Mouse (Mus musculus) embryonic facial prominence, embryonic 13.5 days (tissue): ENCODE measurements around the gene Glis3. TPM values are rescaled to one million over a fixed set of nuclear protein-coding genes. Genes with fewer than 3 reads are reported as not detected.

Source experiments
- ATAC-seq: fragments of 200-750 bp; cut with Nextera tagmentation; 2 replicates; pipeline ENCODE4 v1.8.0; 2017; ENCODE audit warnings: low read depth; ENCODE audit not compliant: insufficient number of reproducible peaks, insufficient read depth, low FRiP score, low TSS enrichment
- H3K27ac ChIP-seq: fragments of 300-500 bp; sonication (generic); 2 replicates; pipeline ENCODE4 v1.5.1; 2015; ENCODE audit warnings: moderate library complexity, mild to moderate bottlenecking, inconsistent platforms
- H3K27me3 ChIP-seq: fragments of 300-500 bp; sonication (generic); 2 replicates; pipeline ENCODE4 v1.6.1; 2015; ENCODE audit warnings: mild to moderate bottlenecking, inconsistent platforms
- H3K36me3 ChIP-seq: fragments of 300-500 bp; sonication (generic); 2 replicates; pipeline ENCODE4 v1.6.1; 2015; ENCODE audit warnings: mild to moderate bottlenecking, inconsistent platforms
- H3K4me1 ChIP-seq: fragments of 300-500 bp; sonication (generic); 2 replicates; pipeline ENCODE4 v1.6.1; 2015; ENCODE audit warnings: inconsistent platforms
- H3K4me2 ChIP-seq: fragments of 300-500 bp; sonication (generic); 2 replicates; pipeline ENCODE4 v1.6.1; 2015; ENCODE audit warnings: moderate library complexity, mild to moderate bottlenecking, inconsistent platforms
- H3K4me3 ChIP-seq: fragments of 300-500 bp; sonication (generic); 2 replicates; pipeline ENCODE4 v1.5.1; 2015; ENCODE audit warnings: mild to moderate bottlenecking, inconsistent platforms
- H3K9ac ChIP-seq: fragments of 300-500 bp; sonication (generic); 2 replicates; pipeline ENCODE4 v1.6.1; 2015; ENCODE audit warnings: mild to moderate bottlenecking, inconsistent platforms
- H3K9me3 ChIP-seq: fragments of 300-500 bp; sonication (generic); 2 replicates; pipeline ENCODE4 v1.6.1; 2016; ENCODE audit warnings: inconsistent platforms
- WGBS: fragments of 180-500 bp; shearing (Covaris S2); methylation state at CpG from one replicate; pipeline ENCODE4 v1.1.7; 2015; ENCODE audit warnings: mixed read lengths; 5-methylcytosine and 5-hydroxymethylcytosine counted together
- polyA plus RNA-seq: library from polyadenylated mRNA; unstranded; fragments of >200 nt; fragmentation: Nextera tagmentation; extraction: Ambion mirVana; gene quantifications from 2 replicates; pipeline ENCODE4 v1.2.1, GENCODE M21; 2015

The Glis3 gene
- polyA plus RNA-seq, 1 experiment from 2014 or later: 15.2 TPM

DNA sequence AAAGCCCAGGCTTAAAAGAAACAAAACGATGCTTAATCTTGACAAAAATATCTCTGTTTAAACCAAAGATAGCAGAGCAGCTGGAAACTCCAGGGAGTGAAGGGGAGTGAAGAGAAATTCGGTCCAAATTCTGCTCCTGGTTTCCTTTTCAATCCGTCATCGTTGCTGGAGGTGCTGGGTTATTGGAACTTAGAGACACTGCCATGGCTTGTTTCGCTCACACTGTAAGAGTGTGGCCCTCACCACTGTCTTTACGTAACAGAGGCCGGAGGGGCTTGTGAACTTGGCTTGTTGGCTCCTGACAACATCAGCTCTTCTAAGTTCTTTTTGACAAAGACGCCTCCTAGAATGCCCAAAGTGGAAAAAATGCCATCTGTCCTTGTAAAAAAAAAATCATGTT is 99.4 kb downstream of the Glis3 start:
- 84% methylated on average over 8 of the region's 8 CpGs for whole genome bisulfite sequencing
- no peaks in the 10 kb centered on the region for H3K27me3 ChIP-seq
- no peak overlapping the region for H3K4me2 ChIP-seq
- H3K4me1 ChIP-seq: peaks cover 9% of the 10 kb centered on the region
- H3K9ac ChIP-seq: no peak overlapping the region
- no peaks in the 10 kb centered on the region for H3K36me3 ChIP-seq
- H3K27ac ChIP-seq: no peak overlapping the region
- no peaks in the 10 kb centered on the region for H3K9me3 ChIP-seq
- H3K4me3 ChIP-seq: no peak overlapping the region
- no peak for ATAC-seq

DNA sequence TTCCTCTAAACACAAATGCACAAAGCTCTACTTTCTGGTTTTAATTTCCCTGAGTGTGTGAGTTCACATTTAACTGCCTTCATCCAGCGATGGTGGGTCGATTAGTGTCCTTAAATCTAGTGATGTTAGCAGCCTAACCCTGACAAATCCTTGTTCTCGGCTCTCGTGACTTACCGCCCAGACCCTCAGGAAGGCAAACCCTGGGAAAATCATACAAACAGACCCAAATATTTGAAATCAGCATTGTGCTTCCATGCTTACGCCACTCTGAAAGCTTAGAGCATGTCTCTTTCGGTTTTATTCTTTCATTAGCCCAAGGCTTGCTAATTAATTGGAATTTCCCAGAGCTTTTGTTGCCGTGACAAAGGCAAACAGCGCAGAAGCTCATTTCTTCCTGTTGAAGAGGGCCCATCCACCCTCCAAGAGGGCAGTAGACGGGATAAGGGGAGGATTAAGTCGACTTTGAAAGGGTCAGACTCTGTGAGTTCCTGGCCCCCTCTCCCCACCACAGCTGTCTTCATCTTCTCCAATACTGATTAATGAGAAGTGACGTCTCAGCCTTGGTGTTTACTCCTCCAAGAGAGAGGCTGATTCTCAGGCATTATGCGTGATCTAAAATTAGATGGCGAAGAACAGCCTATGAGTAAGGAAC is 100.0 kb downstream of the Glis3 start:
- H3K4me1 ChIP-seq: peaks cover 9% of the 10 kb centered on the region
- ATAC-seq: no peak

DNA sequence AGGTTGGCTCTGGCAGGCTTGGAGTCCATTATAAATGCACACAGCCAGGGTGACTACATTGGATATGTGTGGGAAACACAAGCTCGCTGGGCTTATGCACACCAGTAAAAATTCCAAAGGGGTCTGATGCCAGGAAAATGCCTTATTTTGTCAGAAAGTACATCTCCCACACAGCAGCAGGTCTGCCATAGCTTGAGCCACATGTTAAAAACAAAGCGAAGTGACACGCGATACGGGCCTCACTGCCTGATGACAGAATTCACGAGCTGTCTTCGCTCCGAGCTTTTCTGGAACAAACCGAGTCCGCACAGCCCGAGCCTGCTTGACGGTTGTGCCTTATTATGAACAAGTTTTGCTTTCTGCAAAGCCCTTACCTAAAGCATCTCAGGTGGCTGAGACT is 102.9 kb downstream of the Glis3 start:
- no peak overlapping the region for H3K4me3 ChIP-seq
- H3K9me3 ChIP-seq: no peaks in the 10 kb centered on the region
- 80% methylated on average over 12 of the region's 12 CpGs for WGBS
- no peak overlapping the region for H3K4me2 ChIP-seq
- no peak overlapping the region for H3K27ac ChIP-seq
- no peaks in the 10 kb centered on the region for H3K27me3 ChIP-seq
- H3K36me3 ChIP-seq: no peaks in the 10 kb centered on the region
- no peak overlapping the region for H3K9ac ChIP-seq
- H3K4me1 ChIP-seq: peaks cover 9% of the 10 kb centered on the region
- ATAC-seq: no peak

More for the DNA sequence above, 100.0 kb downstream of the Glis3 start:
- H3K36me3 ChIP-seq: no peaks in the 10 kb centered on the region
- no peak overlapping the region for H3K9ac ChIP-seq
- no peak overlapping the region for H3K27ac ChIP-seq
- 49% methylated on average over 14 of the region's 14 CpGs for WGBS
- no peak overlapping the region for H3K4me3 ChIP-seq
- H3K9me3 ChIP-seq: no peaks in the 10 kb centered on the region
- no peak overlapping the region for H3K4me2 ChIP-seq
- no peaks in the 10 kb centered on the region for H3K27me3 ChIP-seq

DNA sequence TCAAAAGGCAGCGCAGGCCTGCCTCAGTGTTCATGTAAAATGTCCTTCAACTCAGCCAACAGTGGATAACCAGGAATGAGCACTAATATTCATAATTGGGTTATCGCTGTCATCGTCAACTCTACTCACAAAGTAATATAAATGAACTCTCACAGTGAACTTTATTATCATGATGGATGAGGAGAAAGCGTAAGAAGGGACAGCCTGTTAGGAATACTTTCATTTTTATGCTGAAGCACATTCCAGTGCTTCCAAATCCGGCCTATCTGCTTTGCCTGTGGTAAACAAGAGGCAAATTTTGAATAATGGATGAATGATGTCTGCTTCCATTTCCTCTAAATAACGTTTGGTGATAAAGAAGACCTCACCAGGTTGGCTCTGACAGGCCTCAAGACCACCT is 103.3 kb downstream of the Glis3 start:
- no peak overlapping the region for H3K4me3 ChIP-seq
- no peaks in the 10 kb centered on the region for H3K9me3 ChIP-seq
- H3K9ac ChIP-seq: no peak overlapping the region
- no peak overlapping the region for H3K27ac ChIP-seq
- ATAC-seq: no peak
- WGBS: 83% methylated on average over 6 of the region's 6 CpGs
- no peaks in the 10 kb centered on the region for H3K36me3 ChIP-seq
- no peak overlapping the region for H3K4me2 ChIP-seq
- H3K4me1 ChIP-seq: peaks cover 9% of the 10 kb centered on the region
- H3K27me3 ChIP-seq: no peaks in the 10 kb centered on the region

DNA sequence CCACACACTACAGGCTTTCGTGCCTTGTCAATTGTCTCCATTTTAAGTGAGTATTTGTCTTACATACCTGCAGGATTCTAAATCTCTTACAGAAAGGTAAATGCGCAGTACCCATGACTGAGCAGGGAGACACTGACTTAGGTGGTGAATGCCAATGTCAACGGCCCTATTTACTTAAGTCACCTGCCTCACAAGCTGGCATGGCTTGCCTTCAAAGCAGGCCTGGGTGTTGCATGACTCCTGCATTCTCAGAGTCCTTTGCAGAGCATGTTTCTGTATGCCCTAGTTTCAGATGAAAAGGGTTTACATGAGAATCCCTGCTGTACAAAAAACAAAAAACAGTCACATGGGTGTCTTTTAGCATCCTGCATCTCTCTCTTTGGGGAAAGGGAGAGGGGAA is 106.2 kb downstream of the Glis3 start:
- Histone ChIP-seq H3K27ac (no peak overlapping the region), H3K9ac (no peak overlapping the region), H3K4me3 (no peak overlapping the region), H3K4me1 (0 out of 2 replicates have a peak, but pooled peaks cover 3% of the 10 kb centered on the region), H3K4me2 (no peak overlapping the region), H3K27me3 (no peaks in the 10 kb centered on the region), H3K9me3 (no peaks in the 10 kb centered on the region), H3K36me3 (no peaks in the 10 kb centered on the region)
- ATAC-seq: no peak
- WGBS: 91% methylated on average over 3 of the region's 3 CpGs

DNA sequence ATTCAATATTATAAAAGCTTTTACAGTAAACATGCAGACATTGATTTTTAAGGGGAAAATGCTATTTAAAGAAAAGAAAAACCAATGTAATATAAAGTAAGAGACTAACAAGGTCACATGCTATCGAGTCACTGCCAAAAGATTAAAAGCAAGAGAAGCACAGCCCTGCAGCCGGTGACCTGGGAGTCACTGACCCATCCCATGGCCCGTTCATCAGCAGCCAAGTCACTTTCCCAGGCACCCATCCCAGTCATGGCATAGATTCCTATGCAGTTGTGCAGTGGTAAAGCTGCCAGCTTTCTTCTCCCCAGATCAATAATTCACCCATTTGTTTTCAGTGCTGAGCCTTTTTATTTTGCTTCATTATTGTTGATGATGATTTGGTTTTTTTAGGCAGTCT is 110.0 kb downstream of the Glis3 start:
- no peak overlapping the region for H3K27ac ChIP-seq

DNA sequence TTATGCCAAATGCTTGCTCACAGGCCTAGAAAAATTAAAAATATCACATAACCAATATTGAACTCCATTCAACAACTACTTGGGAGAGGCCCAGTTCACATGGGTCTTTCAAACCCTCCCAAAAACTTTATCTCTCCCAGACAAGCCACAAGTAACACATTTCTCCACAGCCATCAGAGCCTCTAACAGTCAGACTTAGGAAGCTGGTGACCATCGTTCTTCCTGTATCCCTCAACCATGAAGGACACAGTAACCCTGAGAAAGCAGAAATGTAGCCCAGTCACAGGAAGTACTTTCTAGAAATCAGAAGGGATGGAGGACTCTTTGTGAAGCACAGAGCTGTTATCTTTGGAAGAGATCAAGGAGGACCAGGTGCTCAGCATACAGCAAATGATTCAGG is 112.8 kb downstream of the Glis3 start:
- no peaks in the 10 kb centered on the region for H3K27me3 ChIP-seq
- no peaks in the 10 kb centered on the region for H3K36me3 ChIP-seq
- ATAC-seq: no peak
- peak overlapping the region; percentile 55; the same call in 1 of the 2 replicates for H3K27ac ChIP-seq
- no peaks in the 10 kb centered on the region for H3K9me3 ChIP-seq
- H3K4me3 ChIP-seq: no peak overlapping the region
- H3K4me1 ChIP-seq: peaks cover 20% of the 10 kb centered on the region
- H3K9ac ChIP-seq: no peak overlapping the region
- 66% methylated on average over 1 of the region's 1 CpGs for WGBS
- no peak overlapping the region for H3K4me2 ChIP-seq

More for the DNA sequence above, 110.0 kb downstream of the Glis3 start:
- Histone ChIP-seq H3K27me3 (no peaks in the 10 kb centered on the region), H3K36me3 (no peaks in the 10 kb centered on the region), H3K4me2 (no peak overlapping the region), H3K4me1 (peaks cover 20% of the 10 kb centered on the region), H3K9me3 (no peaks in the 10 kb centered on the region), H3K4me3 (no peak overlapping the region), H3K9ac (no peak overlapping the region)
- 73% methylated on average over 3 of the region's 3 CpGs for WGBS
- ATAC-seq: no peak

DNA sequence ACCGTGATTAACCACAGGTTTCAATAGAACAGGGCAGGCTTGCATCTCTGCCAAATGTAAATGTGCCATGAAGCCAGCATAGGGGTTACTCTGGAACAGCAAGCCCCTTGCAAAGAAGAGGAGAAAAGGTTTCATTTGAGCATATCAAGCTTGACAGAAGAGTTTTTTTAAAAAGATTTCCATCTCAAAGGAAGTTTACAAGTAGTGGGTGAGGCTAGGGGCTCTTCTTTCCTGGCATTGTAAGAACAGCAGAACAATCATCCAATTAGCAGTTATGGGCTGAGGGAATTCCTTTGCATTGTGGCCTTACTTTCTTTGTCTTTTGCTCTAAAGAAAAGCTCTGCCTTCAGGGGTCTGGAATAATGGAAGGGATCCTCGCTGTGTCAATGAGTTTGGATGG is 113.3 kb downstream of the Glis3 start:
- 4% methylated on average over 2 of the region's 2 CpGs for WGBS
- Histone ChIP-seq H3K36me3 (no peaks in the 10 kb centered on the region), H3K9me3 (no peaks in the 10 kb centered on the region), H3K4me1 (peaks cover 23% of the 10 kb centered on the region), H3K4me2 (no peak overlapping the region), H3K4me3 (no peak overlapping the region), H3K27me3 (no peaks in the 10 kb centered on the region), H3K27ac (peak overlapping the region; percentile 55), H3K9ac (no peak overlapping the region)
- ATAC-seq: no peak

DNA sequence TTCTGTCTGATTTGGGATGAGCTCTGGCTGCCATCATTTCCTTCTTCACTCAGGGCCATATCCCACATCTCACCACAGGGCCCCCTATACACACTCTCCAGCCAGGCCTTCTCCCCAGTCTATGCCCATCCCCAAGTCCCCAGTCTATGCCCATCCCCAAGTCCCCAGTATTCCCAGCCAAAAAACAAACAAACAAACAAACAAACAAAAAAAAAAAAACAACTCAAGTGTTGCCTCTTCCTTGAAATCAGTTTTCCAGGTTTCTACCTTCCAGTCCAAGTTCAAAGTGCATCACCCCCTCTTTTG is 118.2 kb downstream of the Glis3 start:
- H3K9ac ChIP-seq: no peak overlapping the region
- no peak for ATAC-seq
- H3K27ac ChIP-seq: no peak overlapping the region
- no peaks in the 10 kb centered on the region for H3K36me3 ChIP-seq
- no peaks in the 10 kb centered on the region for H3K9me3 ChIP-seq
- no peak overlapping the region for H3K4me3 ChIP-seq
- H3K27me3 ChIP-seq: no peaks in the 10 kb centered on the region
- H3K4me1 ChIP-seq: peaks cover 50% of the 10 kb centered on the region
- H3K4me2 ChIP-seq: no peak overlapping the region

DNA sequence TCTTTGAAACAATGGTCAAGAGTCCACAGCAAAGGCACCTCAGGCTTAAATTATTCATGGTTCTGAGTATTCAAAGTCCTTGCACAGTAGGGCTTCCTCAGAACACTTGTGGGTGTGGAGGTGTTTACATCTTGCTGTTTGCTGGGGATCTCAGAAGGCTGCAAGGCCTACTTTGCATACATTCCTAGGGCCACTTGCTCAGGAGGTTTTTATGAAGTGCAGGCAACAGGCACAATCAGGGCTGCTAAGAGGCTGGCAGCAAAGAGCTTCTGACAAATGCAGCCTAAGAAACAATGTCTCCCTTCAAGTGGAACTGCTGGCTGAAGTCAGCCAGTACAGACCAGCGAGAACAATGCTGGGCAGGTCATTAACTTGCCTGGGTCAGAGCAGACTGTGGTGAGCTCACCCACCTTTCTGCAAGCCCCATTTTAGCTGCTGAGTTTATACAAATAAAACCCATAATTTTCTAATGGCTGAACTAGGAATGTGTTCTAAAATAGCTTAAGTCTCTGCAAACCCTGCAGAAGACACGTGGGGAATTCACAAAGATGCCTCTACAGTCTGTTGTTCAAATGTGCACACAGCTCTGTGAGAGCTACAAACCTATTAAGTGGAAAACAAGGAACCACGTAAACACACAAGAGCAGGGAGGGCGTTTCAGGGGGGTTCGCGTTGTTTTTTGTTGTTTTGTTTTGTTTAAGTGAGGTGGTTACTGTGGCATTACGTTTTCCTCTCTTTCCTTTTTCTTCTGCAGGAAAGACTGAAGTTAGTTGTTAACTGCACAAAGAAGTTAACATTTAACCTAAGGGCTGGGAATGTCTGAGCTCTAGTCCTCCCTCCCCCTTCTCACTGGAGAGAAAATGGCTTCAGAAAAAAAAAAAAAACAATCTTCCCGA is 118.8 kb downstream of the Glis3 start:
- H3K27ac ChIP-seq: 0 out of 2 replicates have a peak overlapping the region, but pooled peaks have one; percentile 28
- 41% methylated on average over 8 of the region's 8 CpGs for WGBS
- no peak overlapping the region for H3K9ac ChIP-seq
- H3K36me3 ChIP-seq: no peaks in the 10 kb centered on the region
- no peak overlapping the region for H3K4me2 ChIP-seq
- H3K27me3 ChIP-seq: no peaks in the 10 kb centered on the region
- no peak overlapping the region for H3K4me3 ChIP-seq
- no peak for ATAC-seq
- peaks cover 44% of the 10 kb centered on the region for H3K4me1 ChIP-seq
- no peaks in the 10 kb centered on the region for H3K9me3 ChIP-seq

DNA sequence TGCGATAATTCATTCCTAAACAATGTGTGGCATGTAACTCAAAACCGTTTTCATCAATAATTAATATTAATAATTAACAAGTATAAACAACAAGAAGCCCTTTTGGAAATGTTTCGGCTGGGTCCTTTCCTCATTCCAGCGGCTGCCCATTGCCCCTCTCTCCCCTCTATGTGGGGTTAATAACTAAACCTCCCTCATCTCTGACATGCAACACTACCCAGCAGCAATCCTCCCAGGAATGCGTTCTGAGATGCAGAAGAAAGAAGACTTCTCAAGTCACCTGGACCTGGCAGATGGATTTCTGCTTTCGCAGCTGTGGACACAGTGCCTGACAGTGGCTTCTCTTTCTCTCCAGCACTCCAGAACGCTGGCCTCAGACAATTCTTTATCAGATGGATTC is 120.0 kb downstream of the Glis3 start:
- Histone ChIP-seq H3K4me2 (no peak overlapping the region), H3K4me1 (peaks cover 36% of the 10 kb centered on the region), H3K36me3 (no peaks in the 10 kb centered on the region), H3K9me3 (no peaks in the 10 kb centered on the region), H3K9ac (no peak overlapping the region), H3K4me3 (no peak overlapping the region), H3K27me3 (no peaks in the 10 kb centered on the region), H3K27ac (no peak overlapping the region)
- no peak for ATAC-seq
- 52% methylated on average over 7 of the region's 7 CpGs for WGBS

DNA sequence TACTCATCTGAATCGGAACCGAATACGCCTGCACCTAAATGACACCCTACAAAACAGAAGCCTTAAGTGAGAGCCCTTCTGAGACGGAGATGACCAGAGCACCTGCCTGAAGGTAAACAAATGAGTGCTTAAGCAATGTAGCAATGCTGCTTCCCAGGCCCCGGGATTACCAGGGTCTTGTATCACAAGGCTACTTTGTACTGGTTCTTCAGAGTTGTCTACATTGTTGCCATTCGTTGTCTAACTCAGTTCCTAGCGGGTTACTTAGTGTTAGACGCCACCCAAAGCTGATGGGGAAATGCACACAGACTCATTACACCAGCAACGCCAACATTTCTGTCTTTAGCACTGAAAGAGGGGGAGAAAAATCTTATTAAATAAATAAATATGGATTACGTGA is 120.5 kb downstream of the Glis3 start:
- H3K27me3 ChIP-seq: no peaks in the 10 kb centered on the region
- H3K36me3 ChIP-seq: no peaks in the 10 kb centered on the region
- 0 out of 2 replicates have a peak overlapping the region, but pooled peaks have one; percentile 16 for H3K27ac ChIP-seq
- no peak for ATAC-seq
- no peak overlapping the region for H3K4me2 ChIP-seq
- H3K4me1 ChIP-seq: peaks cover 36% of the 10 kb centered on the region
- no peaks in the 10 kb centered on the region for H3K9me3 ChIP-seq
- H3K9ac ChIP-seq: no peak overlapping the region
- H3K4me3 ChIP-seq: no peak overlapping the region
- WGBS: 75% methylated on average over 10 of the region's 10 CpGs
